Mouse (Mus musculus): ENCODE results near the gene Zfp992.
"Not testable (repeated sequence)": the region's sequence is repeated elsewhere in the genome, so short reads cannot be mapped to it uniquely, and the experiment has no call there.

The Zfp992 gene

GRCm38 (mm10) chr4:146448950-146449349 is at the start of gene Zfp992:
Gene Zfp992 (plus strand): TSS chr4:146449023.
- not testable (repeated sequence) for DNase-seq

GRCm38 (mm10) chr4:146429467-146429866 is 19.4 kb upstream of the Zfp992 start:
- DNase-seq: not testable (repeated sequence)

- not testable (repeated sequence) for DNase-seq
These were observed 17.9 kb upstream of the Zfp992 start for GRCm38 (mm10) chr4:146430876-146431275.

DNA sequence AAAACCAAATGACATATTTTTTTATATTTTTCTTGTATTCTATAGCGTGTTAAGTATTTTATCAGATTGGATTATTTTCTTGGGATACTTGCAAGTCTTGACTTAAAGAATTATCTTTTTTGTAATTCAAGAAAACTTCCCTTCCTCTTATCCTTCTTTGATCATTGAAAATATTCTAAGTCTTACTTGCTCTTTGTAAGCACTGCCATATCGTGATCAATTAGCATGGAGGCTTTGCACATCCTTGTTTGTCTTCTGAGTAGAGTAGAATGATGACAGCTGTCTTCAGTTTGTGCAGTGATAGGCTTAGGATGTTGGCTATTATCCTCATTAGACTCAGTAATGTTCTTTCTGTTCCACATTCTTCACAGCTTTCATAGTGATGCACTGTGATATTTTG is 13.3 kb upstream of the Zfp992 start:
- DNase-seq: not testable (repeated sequence)

DNA sequence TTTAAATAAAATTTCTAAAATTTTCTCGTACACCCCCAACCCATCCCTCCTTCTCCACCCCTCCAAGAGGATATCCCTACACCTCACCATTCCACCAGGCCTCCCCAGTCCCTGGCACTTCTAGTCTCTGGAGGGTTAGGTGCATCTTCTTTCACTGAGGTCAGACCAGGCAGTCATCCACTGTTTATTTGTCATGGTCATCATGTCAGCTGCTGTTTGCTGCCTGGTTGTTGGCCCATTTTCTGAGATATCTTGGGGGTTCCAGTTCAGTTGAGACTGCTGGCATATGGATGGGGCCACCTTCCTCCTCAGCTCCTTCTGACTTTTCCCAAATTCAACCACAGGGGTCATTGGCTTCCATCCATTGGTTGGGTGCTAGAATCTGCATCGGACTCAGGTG is 11.6 kb upstream of the Zfp992 start:
- not testable (repeated sequence) for DNase-seq

GRCm38 (mm10) chr4:146444345-146444744 is 4.5 kb upstream of the Zfp992 start:
- DNase-seq: not testable (repeated sequence)

- DNase-seq: not testable (repeated sequence)
These were observed 3.7 kb upstream of the Zfp992 start for GRCm38 (mm10) chr4:146445121-146445520.

DNA sequence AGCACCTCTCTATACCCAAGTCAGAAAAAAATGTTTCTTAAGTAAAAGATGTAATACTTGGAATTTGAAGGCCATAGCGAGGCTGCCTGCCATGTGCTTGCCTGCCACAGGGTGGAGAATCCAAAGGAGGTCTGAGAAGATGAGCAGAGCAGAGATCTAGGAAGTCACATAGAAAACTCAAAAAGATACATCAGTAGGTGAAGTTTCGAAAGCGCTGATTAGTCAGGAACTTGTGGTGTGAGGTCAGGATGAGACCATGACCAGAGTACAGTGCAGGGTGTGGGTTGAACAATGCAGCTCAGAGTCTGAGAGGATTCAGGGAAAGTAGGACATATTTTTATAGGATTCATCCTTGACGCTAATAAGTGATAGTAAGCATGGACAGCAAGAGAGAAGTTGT is 2.7 kb upstream of the Zfp992 start:
- DNase-seq: not testable (repeated sequence)

- not testable (repeated sequence) for DNase-seq
These were observed 1.8 kb upstream of the Zfp992 start for GRCm38 (mm10) chr4:146447016-146447415.

- DNase-seq: not testable (repeated sequence)
These were observed 888 bp downstream of the Zfp992 start for GRCm38 (mm10) chr4:146449711-146450110.

GRCm38 (mm10) chr4:146452576-146452975 is 3.8 kb downstream of the Zfp992 start:
- DNase-seq: not testable (repeated sequence)

GRCm38 (mm10) chr4:146454170-146454569 is 5.3 kb downstream of the Zfp992 start:
- DNase-seq: not testable (repeated sequence)

DNA sequence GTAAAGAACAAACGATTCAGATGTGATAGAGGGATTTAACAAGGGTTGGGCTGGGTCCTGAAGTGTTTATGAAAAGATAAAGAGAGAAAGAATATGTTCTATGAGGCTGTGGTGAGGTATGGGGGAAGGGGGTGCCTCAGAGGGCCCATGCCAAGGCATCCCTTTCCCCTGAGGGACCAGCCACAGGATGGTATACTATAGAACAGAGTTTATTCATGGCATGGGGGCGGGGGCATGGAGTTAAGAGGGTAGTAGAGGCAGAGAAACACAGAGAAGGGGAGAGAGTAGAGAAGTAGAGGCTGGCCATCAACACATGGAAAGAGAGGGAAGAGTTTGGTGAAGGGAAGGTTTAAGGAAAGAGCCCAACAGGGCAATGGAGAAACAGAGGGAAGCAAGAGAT is 6.1 kb downstream of the Zfp992 start:
- no peak for DNase-seq

GRCm38 (mm10) chr4:146455321-146455721 is 6.5 kb downstream of the Zfp992 start:
- no peak for DNase-seq

DNA sequence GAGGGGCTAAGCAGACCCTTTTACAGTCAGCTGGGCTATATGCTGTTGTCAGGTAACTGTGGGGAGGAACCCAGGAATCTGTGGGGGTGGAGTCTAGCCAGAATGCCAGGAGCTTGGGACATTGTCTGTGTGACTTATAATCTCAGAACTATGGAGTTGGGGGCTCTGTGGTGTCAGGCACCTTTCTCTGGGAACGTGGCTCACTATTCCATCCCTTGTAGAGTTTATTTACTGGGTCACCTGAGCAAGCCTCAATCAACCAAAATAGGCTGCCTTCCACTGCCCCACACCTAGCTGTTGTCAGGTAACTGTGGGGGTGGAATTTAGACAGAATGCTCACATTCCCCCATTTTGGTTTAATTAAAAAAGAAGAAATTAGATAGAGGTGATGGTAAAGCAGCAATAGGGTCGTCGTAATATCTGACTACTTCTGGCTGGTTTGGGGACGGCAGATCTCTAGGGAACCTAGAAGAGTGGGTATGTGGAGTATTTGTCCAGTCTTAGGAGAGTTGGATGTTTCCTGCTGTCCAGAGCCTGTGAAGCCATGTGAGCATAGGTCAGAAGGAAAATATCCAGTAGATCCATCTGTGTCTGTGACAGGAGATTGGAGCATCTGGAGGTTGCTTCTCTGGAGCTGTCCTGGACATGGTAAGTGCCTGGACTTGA is 7.4 kb downstream of the Zfp992 start:
- no peak for DNase-seq

DNA sequence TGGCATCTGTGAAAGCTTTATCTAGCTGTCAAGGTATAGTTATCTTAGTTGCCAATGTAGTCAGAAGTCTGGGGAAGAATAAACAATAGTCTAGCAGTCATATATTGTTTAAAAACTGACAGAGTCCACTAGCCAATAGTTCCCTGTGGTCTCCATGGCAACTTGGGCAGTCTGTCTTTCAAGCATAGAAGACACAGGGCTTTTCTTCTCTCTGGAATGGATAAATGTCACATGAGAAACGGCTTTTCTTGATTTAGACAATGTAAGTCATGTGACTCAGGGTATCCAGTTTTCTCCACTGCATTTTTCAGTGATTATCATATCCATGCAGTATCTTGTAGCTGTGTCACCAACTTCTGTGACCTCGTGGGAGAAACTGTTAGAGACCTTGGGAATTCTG is 8.3 kb downstream of the Zfp992 start:
- no peak for DNase-seq

DNA sequence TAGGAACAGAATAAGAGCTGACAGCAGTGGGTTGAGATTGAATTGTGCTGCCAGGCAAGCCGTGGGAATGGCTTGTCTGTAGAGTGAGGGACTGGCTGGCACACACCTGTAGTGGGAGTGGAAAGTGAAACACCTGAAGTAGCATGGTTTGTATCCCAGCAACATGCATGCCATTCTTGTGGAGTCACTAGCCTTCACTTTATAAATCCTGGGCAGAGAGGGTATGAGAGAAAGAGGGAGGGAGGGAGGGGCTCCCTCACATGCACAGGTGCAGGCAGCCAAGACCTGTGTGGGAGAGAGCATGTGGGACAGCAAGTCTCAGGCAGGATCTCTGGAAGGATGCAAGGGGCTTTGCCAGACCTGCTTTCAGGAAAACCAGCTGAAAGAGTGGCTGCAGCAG is 8.9 kb downstream of the Zfp992 start:
- DNase-seq: no peak

- not testable (repeated sequence) for DNase-seq
These were observed 11.0 kb downstream of the Zfp992 start for GRCm38 (mm10) chr4:146459822-146460221.

DNA sequence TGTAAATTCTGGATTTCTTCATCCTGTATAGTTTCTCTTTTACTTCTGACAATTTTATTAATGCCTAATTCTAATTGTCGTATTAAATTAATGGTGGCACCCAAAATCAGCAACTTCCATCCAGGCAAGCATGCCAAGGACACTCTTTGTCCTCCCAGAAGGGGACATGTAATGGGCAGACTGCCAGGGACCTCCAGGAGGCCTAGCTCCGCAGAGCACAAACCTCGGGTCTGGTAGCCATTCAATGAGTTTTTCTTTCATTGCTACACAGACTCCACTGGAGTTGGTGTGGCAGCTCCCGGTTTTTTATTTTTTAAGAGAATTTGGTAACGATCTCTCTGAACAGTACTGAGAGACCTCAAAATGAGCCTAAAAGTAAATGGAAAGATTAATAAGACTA is 11.9 kb downstream of the Zfp992 start:
- not testable (repeated sequence) for DNase-seq

- not testable (repeated sequence) for DNase-seq
These were observed 15.0 kb downstream of the Zfp992 start for GRCm38 (mm10) chr4:146463649-146464351.

DNA sequence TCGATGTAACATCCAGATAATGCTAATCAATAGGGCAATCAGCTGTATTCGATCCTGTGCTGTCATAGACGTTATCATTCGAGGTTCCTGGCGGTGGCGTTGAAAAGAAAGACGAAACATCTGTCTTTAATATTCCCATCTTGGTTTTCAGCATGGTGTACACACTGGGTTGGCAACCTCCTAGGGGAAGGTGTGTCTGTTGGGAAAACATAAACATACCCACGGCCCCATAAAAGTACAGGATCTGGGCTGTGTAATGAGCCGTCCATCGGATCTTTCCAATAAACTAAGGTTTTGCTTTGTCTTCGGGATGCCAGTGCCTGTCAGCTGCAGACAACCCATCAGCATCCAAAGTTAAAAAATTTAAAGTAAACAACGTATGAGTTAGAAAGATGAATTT is 21.2 kb downstream of the Zfp992 start:
- not testable (repeated sequence) for DNase-seq

- not testable (repeated sequence) for DNase-seq
These were observed 25.4 kb downstream of the Zfp992 start for GRCm38 (mm10) chr4:146474181-146474580.

DNA sequence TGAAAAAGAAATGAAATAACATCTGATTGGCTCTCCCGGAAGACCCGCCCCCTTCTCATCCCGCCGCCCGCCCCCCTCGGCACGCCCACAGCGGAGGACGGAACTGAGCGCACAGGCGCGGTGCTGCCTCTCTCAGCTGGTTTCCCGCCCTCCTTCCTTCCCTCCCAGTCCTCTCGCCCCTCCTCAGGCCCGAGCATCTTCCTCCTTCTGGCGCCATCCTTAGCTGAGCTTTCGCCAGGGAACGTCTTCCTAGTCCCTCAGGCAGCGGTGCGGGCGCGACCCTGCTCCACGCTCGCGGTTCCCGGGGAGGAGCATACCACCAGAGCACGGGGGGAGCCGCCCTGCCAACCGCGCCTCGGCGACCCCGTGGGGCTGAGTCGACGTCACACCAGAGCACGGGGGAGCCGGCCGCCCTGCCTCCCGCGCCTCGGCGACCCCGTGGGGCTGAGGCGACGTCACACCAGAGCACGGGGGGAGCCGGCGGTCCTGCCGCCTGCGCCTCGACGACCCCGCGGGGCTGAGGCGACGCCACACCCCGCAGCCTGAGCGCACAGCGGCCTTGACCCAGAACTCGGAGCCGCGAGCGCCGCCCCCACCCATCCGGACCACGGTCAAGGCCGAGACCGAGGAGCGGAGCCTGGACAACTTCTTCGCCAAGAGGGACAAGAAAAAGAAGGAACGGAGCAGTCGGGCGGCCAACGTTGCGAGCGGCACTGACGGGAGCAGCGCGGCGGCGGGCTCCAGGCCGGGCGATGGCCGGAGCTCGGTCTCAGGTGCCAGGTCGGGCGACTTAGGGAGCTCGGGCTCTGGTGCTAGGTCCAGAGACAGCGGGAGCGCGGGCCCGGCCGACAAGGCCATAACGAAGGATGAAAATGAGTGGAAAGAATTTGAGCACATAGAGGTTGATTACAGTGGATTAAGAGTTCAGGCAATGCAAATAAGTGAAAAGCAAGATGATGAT is 26.2 kb downstream of the Zfp992 start:
- not testable (repeated sequence) for DNase-seq

All from retina, postnatal 1 day (tissue).